Mouse (Mus musculus) skeletal muscle tissue, adult 2 months (tissue): ENCODE measurements around the gene Frmd5.

Source experiments
- DNase-seq: peaks from one replicate; pipeline ENCODE4 v3.0.0-alpha.2; 2012; ENCODE audit warnings: low read depth, low spot score

Gene Frmd5

GRCm38 (mm10) chr2:121761861-121762260 is 45.0 kb downstream of the Frmd5 start:
- DNase-seq, result no peak

GRCm38 (mm10) chr2:121761281-121761795 is 45.5 kb downstream of the Frmd5 start:
- DNase-seq, result no peak

GRCm38 (mm10) chr2:121760646-121761045 is 46.2 kb downstream of the Frmd5 start:
- DNase-seq, result peak; percentile 13

GRCm38 (mm10) chr2:121758258-121758657 is 48.6 kb downstream of the Frmd5 start:
- DNase-seq, result no peak

GRCm38 (mm10) chr2:121756336-121756735 is 50.6 kb downstream of the Frmd5 start:
- DNase-seq, result no peak

- no peak for DNase-seq
These were observed 51.8 kb downstream of the Frmd5 start for GRCm38 (mm10) chr2:121755056-121755455.

- DNase-seq, result no peak
These were observed 56.8 kb downstream of the Frmd5 start for GRCm38 (mm10) chr2:121750121-121750520.

GRCm38 (mm10) chr2:121741151-121741550 is 65.7 kb downstream of the Frmd5 start:
- DNase-seq, result no peak

GRCm38 (mm10) chr2:121739410-121739809 is 67.5 kb downstream of the Frmd5 start:
- DNase-seq, result no peak

- DNase-seq, result no peak
These were observed 73.5 kb downstream of the Frmd5 start for GRCm38 (mm10) chr2:121733426-121733825.

- no peak for DNase-seq
These were observed 76.4 kb downstream of the Frmd5 start for GRCm38 (mm10) chr2:121730486-121730885.

GRCm38 (mm10) chr2:121728907-121729575 is 77.8 kb downstream of the Frmd5 start:
- no peak for DNase-seq

GRCm38 (mm10) chr2:121724866-121725265 is 82.0 kb downstream of the Frmd5 start:
- no peak for DNase-seq

GRCm38 (mm10) chr2:121723796-121724195 is 83.1 kb downstream of the Frmd5 start:
- DNase-seq, result no peak

GRCm38 (mm10) chr2:121719000-121719399 is 87.9 kb downstream of the Frmd5 start:
- DNase-seq, result no peak

GRCm38 (mm10) chr2:121717133-121717532 is 89.8 kb downstream of the Frmd5 start:
- no peak for DNase-seq

GRCm38 (mm10) chr2:121713567-121713966 is 93.3 kb downstream of the Frmd5 start:
- DNase-seq, result no peak

- DNase-seq, result no peak
These were observed 95.0 kb downstream of the Frmd5 start for GRCm38 (mm10) chr2:121711748-121712384.

GRCm38 (mm10) chr2:121709096-121709495 is 97.8 kb downstream of the Frmd5 start:
- no peak for DNase-seq

- no peak for DNase-seq
These were observed 99.4 kb downstream of the Frmd5 start for GRCm38 (mm10) chr2:121707461-121707860.

- no peak for DNase-seq
These were observed 101.1 kb downstream of the Frmd5 start for GRCm38 (mm10) chr2:121705756-121706155.

- no peak for DNase-seq
These were observed 107.6 kb downstream of the Frmd5 start for GRCm38 (mm10) chr2:121699331-121699730.

GRCm38 (mm10) chr2:121695436-121695835 is 111.5 kb downstream of the Frmd5 start:
- no peak for DNase-seq
